Mouse (Mus musculus): ENCODE results near the gene Cnpy1. TPM values are rescaled to one million over a fixed set of nuclear protein-coding genes. Genes with fewer than 3 reads are reported as not detected.

The Cnpy1 gene
- polyA plus RNA-seq, 1 experiment from 2014 or later: 0.21 TPM

- Histone ChIP-seq H3K27me3 (ENCODE audit: control insufficient read depth, insufficient read depth, low read length) (peaks cover 47% of the 10 kb centered on the region), H3K9ac (ENCODE audit: low read length) (no peak overlapping the region), H3K4me3 (ENCODE audit: low read depth, low read length) (no peak overlapping the region), H3K27ac (replicated peaks) (no peak overlapping the region), H3K4me2 (replicated peaks; ENCODE audit: low read depth) (no peak overlapping the region), H3K4me1 (replicated peaks; ENCODE audit: control insufficient read depth, insufficient read depth) (peaks cover 2% of the 10 kb centered on the region; the same call in 1 of the 2 replicates), H3K36me3 (ENCODE audit: control insufficient read depth, insufficient read depth, low read length) (no peaks in the 10 kb centered on the region), H3K9me3 (ENCODE audit: control insufficient read depth, low read length) (no peaks in the 10 kb centered on the region)
- ATAC-seq (ENCODE audit: low FRiP score, low TSS enrichment): no peak
- TF ChIP-seq CTCF (IDR thresholded peaks at IDR 0.05; ENCODE audit: low read depth): no peak
- TF ChIP-seq EP300 (optimal IDR thresholded peaks at IDR 0.05): no peak
- DNase-seq (ENCODE audit: low spot score): no peak
- WGBS: 8% methylated on average over 1 of the region's 1 CpGs
These were observed 81.7 kb downstream of the Cnpy1 start for GRCm38 (mm10) chr5:28163926-28164325.

GRCm38 (mm10) chr5:28161938-28162402, 83.6 kb downstream of the Cnpy1 start:
- H3K4me1 ChIP-seq (replicated peaks; ENCODE audit: control insufficient read depth, insufficient read depth): peaks cover 2% of the 10 kb centered on the region; the same call in 1 of the 2 replicates
- H3K27me3 ChIP-seq (ENCODE audit: control insufficient read depth, insufficient read depth, low read length): peaks cover 45% of the 10 kb centered on the region
- no peak overlapping the region; the same call in 1 of the 2 replicates for H3K4me3 ChIP-seq (ENCODE audit: low read depth, low read length)
- no peak for ATAC-seq (ENCODE audit: low FRiP score, low TSS enrichment)
- no peak overlapping the region for H3K27ac ChIP-seq (replicated peaks)
- 1% methylated on average over 24 of the region's 24 CpGs for WGBS
- H3K36me3 ChIP-seq (ENCODE audit: control insufficient read depth, insufficient read depth, low read length): no peaks in the 10 kb centered on the region
- no peak for TF ChIP-seq EP300 (optimal IDR thresholded peaks at IDR 0.05)
- no peak for TF ChIP-seq CTCF (IDR thresholded peaks at IDR 0.05; ENCODE audit: low read depth)
- H3K9ac ChIP-seq (ENCODE audit: low read length): no peak overlapping the region
- no peak overlapping the region for H3K4me2 ChIP-seq (replicated peaks; ENCODE audit: low read depth)
- no peak for DNase-seq (ENCODE audit: low spot score)
- H3K9me3 ChIP-seq (ENCODE audit: control insufficient read depth, low read length): no peaks in the 10 kb centered on the region

- H3K4me3 ChIP-seq (ENCODE audit: low read depth, low read length): no peak overlapping the region; the same call in 1 of the 2 replicates
- no peak overlapping the region for H3K27ac ChIP-seq (replicated peaks)
- H3K4me2 ChIP-seq (replicated peaks; ENCODE audit: low read depth): no peak overlapping the region
- DNase-seq (ENCODE audit: low spot score) (no peak), ATAC-seq (ENCODE audit: low FRiP score, low TSS enrichment) (no peak)
- TF ChIP-seq CTCF (IDR thresholded peaks at IDR 0.05; ENCODE audit: low read depth): no peak
- TF ChIP-seq EP300 (optimal IDR thresholded peaks at IDR 0.05): no peak
- no peaks in the 10 kb centered on the region for H3K36me3 ChIP-seq (ENCODE audit: control insufficient read depth, insufficient read depth, low read length)
- H3K9me3 ChIP-seq (ENCODE audit: control insufficient read depth, low read length): no peaks in the 10 kb centered on the region
- no peak overlapping the region for H3K9ac ChIP-seq (ENCODE audit: low read length)
- 5% methylated on average over 20 of the region's 20 CpGs for WGBS
- peaks cover 2% of the 10 kb centered on the region; the same call in 1 of the 2 replicates for H3K4me1 ChIP-seq (replicated peaks; ENCODE audit: control insufficient read depth, insufficient read depth)
- H3K27me3 ChIP-seq (ENCODE audit: control insufficient read depth, insufficient read depth, low read length): peaks cover 41% of the 10 kb centered on the region
These were observed 84.1 kb downstream of the Cnpy1 start for GRCm38 (mm10) chr5:28161383-28161937.

- Histone ChIP-seq H3K27me3 (ENCODE audit: control insufficient read depth, insufficient read depth, low read length) (peaks cover 34% of the 10 kb centered on the region), H3K4me1 (replicated peaks; ENCODE audit: control insufficient read depth, insufficient read depth) (no peaks in the 10 kb centered on the region), H3K9me3 (ENCODE audit: control insufficient read depth, low read length) (no peaks in the 10 kb centered on the region), H3K4me2 (replicated peaks; ENCODE audit: low read depth) (no peak overlapping the region), H3K36me3 (ENCODE audit: control insufficient read depth, insufficient read depth, low read length) (no peaks in the 10 kb centered on the region), H3K9ac (ENCODE audit: low read length) (no peak overlapping the region), H3K4me3 (ENCODE audit: low read depth, low read length) (no peak overlapping the region), H3K27ac (replicated peaks) (no peak overlapping the region)
- no peak for ATAC-seq (ENCODE audit: low FRiP score, low TSS enrichment)
- TF ChIP-seq CTCF (IDR thresholded peaks at IDR 0.05; ENCODE audit: low read depth) (no peak), EP300 (optimal IDR thresholded peaks at IDR 0.05) (no peak)
- DNase-seq (ENCODE audit: low spot score): no peak
- WGBS: 10% methylated on average over 8 of the region's 8 CpGs
These were observed 85.6 kb downstream of the Cnpy1 start for GRCm38 (mm10) chr5:28159891-28160470.

- 4% methylated on average over 15 of the region's 15 CpGs for WGBS
- TF ChIP-seq CTCF (IDR thresholded peaks at IDR 0.05; ENCODE audit: low read depth): no peak
- no peak for TF ChIP-seq EP300 (optimal IDR thresholded peaks at IDR 0.05)
These were observed 86.5 kb downstream of the Cnpy1 start for GRCm38 (mm10) chr5:28159072-28159458.

More at GRCm38 (mm10) chr5:28159072-28159458, 86.5 kb downstream of the Cnpy1 start:
- Histone ChIP-seq H3K27me3 (ENCODE audit: control insufficient read depth, insufficient read depth, low read length) (peaks cover 34% of the 10 kb centered on the region), H3K27ac (replicated peaks) (no peak overlapping the region), H3K36me3 (ENCODE audit: control insufficient read depth, insufficient read depth, low read length) (no peaks in the 10 kb centered on the region), H3K4me2 (replicated peaks; ENCODE audit: low read depth) (no peak overlapping the region), H3K9me3 (ENCODE audit: control insufficient read depth, low read length) (no peaks in the 10 kb centered on the region), H3K4me1 (replicated peaks; ENCODE audit: control insufficient read depth, insufficient read depth) (no peaks in the 10 kb centered on the region), H3K4me3 (ENCODE audit: low read depth, low read length) (no peak overlapping the region), H3K9ac (ENCODE audit: low read length) (no peak overlapping the region)
- ATAC-seq (ENCODE audit: low FRiP score, low TSS enrichment): no peak
- DNase-seq (ENCODE audit: low spot score): no peak

Data from stomach, postnatal 0 days (tissue).